Mouse (Mus musculus) left cerebral cortex, adult 9 months (tissue): Measurements from ENCODE around the gene Anxa2.

Experiments
- DNase-seq, 2 experiments: peaks; one replicate each; pipeline ENCODE4 v3.0.0; 2022; ENCODE audit warnings: low spot score in 2 of 2

Anxa2 gene

GRCm38 (mm10) chr9:69511881-69512590, 58.6 kb downstream of the Anxa2 start:
- DNase-seq, result no peak

GRCm38 (mm10) chr9:69512726-69513125, 59.3 kb downstream of the Anxa2 start:
- DNase-seq, result no peak

- DNase-seq, result no peak
Observed at GRCm38 (mm10) chr9:69514206-69514605, 60.8 kb downstream of the Anxa2 start.

GRCm38 (mm10) chr9:69515416-69515815, 62.0 kb downstream of the Anxa2 start:
- no peak for DNase-seq

- peak; percentile 64 to 80 for DNase-seq
Observed at GRCm38 (mm10) chr9:69517387-69518035, 64.1 kb downstream of the Anxa2 start.
